Mouse (Mus musculus) right cerebral cortex, postnatal 4 days (tissue): Measurements from ENCODE around the gene Hectd1.

Source experiments
- DNase-seq: peaks from one replicate; pipeline ENCODE4 v3.0.0-alpha.2; 2022

The Hectd1 gene

DNA sequence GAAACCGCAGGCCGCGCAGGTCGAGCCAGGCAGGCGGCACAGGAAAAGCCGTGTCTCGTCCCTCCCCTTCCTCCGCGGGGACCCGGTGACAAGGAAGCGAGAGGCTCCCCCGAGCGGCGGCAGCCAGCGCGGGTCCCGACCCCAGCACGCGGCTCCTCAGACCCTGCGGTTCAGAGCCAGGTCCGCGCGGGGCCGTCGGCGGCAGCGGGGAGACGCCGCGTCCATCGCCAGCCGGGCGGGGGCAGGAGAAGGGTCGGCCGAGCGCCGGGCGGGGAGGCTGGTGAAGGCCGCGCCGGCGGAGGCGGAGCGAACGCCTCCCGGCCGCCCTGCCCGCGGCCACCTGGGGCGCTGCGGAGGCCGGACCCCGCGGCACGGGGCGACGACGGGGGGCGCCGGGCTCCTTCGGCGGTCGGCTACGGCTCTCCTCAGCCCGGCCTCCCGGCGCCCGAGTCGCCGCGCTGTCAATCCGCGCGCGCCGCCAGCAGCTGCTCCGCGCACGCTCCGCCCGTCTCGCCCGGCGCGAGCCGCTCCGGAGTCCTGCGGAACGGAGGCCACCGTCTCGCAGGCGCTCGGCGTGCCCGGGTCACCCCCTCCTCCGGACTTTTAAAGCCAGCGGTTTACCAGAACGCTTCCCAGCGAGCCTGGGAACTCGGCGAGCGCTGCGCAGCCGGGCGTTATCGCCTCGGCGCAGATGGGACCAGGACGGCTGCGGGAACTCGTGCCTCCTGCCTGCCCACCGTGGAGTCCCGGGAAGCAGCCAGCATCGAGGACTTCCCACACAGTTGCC, at the start of gene Hectd1:
Gene Hectd1 (minus strand): TSS at position 247 of the 787 bp plus-strand sequence.
- DNase-seq, result peak; percentile 76

DNA sequence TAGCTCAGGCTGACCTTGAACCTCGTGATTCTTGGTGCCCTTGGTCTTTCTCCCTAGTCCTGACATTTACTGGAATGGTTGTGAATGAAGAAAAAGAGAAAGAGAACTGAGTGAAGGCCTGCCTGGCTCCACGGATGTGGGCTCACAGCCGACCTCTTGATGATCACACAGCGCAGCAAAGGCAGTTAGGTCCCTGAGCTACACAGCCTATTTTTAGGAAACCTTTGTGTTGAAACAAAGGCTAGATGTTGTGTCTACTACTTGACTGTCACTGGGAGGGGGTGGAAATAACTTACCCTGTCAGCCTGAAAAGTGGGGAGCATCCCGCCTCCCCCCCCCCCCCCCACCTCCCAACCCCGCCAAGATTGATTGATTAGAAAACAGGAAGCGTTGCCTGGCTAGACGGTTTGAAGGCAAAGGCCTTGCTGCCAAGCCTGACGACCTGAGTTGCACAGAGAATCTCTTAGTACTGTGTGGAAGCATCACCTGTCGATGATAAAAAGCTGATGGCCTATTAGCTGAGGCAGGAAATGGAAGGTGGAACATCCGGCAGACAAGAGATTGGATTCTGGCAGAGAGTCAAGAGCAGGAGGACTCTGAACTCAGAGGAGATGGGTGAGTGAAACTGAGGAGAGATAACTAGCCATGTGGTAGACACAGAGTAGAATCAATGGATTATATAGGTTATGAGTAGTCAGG, 42.3 kb upstream of the Hectd1 start:
- no peak for DNase-seq

DNA sequence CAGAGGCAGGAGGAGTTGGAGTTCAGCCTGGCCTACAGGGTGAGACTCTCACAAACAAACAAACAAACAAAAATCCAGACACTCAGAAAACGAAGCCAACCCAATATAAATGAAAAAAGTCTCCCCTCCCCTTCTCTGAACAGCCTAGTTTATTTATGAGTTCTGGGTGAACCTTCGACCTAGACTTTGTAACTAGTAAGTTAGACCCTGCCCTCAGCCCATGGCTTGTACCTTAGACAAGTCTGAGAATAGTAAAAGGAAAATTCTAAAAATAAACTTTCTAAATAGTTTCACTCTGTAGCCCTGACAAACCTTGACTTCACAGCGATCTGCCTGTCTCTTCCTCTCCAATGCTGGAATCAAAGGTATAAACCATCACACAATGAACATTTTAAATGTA, 40.2 kb upstream of the Hectd1 start:
- DNase-seq, result no peak

GRCm38 (mm10) chr12:51867076-51867475, 37.7 kb upstream of the Hectd1 start:
- no peak for DNase-seq

DNA sequence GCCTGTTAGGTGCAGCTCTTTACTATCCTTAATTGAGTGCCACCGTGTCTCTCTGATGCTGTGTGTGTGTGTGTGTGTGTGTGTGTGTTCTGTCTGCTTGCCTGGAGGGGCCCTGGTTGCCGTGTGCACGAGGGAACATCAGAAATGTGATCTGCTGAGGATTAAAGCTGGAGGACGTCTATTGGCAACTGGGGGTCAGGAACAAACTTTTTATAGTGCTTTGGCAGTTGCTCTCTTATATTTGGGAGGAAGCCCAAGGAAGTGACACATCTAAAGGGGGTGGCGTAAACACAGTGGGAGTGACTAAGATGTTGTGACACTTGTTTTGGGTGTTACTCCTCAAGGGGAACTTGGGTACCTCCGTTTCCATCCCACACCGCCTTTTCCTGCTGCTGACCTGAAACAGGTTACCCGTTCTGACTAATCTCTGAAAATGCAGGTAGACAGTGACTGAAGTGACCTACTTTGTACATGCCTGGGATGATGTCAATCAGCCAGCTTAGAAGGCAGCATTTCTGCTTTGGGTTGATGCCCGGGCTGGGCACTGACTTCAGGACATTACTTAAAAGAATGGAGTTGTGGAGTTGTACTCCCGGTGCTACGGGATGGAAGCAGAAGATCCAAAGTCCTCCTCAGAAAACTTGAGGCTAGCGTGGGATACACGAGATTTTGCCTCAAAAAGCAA, 37.0 kb upstream of the Hectd1 start:
- no peak for DNase-seq

DNA sequence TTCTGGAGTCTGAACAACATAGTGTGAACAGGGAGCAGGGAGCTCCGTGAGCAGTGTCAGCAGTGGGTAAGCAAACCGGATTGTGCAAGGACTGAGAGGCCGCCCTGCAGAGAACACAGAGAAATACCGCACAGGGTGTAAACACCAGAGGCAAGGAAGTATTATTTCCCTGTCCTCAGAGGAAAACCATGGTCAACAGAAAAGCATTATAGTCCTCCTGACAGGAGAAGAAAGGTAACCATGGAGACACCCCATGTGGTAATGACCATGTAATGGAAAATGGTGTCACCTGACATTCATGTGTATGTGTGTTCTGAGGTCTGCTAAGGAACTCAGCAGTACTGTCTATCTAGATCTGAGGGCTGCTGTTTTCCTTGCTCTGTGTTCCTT, 36.4 kb upstream of the Hectd1 start:
- DNase-seq, result no peak

GRCm38 (mm10) chr12:51865061-51865789, 35.9 kb upstream of the Hectd1 start:
- no peak for DNase-seq

GRCm38 (mm10) chr12:51863116-51864002, 34.0 kb upstream of the Hectd1 start:
- DNase-seq, result no peak

DNA sequence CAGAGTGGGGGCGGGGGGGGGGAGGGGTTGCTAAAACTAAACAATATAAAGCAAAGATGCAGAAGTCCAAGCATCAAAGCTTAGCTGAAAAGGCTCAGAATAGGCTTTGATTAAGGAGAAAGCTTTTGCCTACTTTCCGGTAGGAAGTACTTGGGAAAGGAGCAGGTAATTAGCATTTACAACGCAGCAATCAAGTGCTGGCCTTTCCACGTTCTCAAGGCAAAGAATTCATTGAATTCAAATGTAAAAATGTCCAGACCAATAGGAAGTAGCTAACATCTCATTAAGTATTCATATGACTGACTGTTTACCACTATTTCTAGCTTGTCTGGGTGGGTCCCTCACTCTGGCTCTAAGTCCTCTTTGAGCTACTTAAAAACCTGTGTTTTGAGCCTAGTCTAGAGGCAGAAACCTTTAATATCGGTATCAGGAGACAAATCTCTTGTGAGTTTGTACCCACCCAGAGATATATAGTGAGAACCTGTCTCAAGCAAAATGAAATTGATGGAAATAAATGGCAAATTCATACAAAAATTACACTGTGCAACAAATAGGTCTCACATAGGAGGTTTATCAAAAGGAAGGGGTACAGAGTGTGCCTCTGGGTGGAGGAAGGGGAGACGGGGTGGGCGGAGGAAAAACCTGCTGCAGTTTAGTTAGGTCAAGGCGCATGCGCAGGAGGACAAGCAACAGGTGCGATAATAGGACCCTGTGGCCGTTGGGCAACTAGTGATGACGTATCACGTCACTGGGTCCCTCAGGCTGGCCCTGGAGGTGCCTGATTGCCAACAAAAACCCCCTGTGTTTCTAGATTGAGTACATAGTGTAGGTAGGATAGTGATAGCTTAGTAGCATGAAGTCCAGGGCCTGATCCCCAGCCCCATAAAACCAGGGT, 29.0 kb upstream of the Hectd1 start:
- DNase-seq, result no peak

- DNase-seq, result no peak
These were observed 27.5 kb upstream of the Hectd1 start for GRCm38 (mm10) chr12:51856768-51857295.

GRCm38 (mm10) chr12:51855872-51856271, 26.5 kb upstream of the Hectd1 start:
- DNase-seq, result no peak

GRCm38 (mm10) chr12:51855453-51855852, 26.1 kb upstream of the Hectd1 start:
- DNase-seq, result no peak

DNA sequence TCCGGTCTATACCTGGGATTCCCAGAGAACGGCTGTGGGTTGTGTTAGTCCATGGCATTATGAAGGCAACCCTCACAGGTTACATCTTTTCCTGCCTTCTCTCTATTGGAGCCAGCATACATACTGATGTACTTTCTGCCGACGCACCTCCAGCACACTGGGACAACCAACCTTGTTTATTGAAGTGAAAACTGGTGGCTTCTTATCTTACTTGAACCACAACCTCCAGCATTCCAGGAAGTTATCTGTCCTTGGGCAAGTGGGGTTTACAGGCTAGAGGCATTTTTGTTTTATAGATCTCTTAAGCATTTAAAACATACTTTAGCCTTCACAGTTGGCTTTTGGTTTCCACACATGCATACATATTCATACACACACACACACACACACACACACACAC, 22.3 kb upstream of the Hectd1 start:
- no peak for DNase-seq

- DNase-seq, result no peak
These were observed 21.8 kb upstream of the Hectd1 start for GRCm38 (mm10) chr12:51851155-51851554.

DNA sequence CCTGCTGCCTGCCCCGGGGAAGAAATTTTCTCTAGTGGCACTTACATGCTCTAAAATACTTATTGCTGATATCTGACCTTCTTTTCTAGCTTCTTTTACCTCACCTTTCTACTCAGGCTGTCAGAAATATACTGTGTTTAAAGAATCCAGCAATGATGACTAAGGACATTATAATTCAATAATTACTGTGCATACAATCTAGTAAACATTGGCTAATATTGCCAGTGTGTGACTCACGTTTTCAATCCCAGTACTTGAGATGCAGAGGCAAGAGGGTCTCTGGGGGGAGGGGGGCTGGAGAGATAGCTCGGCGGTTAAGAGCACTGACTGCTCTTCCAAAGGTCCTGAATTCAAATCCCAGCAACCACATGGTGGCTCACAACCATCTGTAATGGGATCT, 21.0 kb upstream of the Hectd1 start:
- DNase-seq, result no peak

- no peak for DNase-seq
These were observed 20.6 kb upstream of the Hectd1 start for GRCm38 (mm10) chr12:51849902-51850301.

DNA sequence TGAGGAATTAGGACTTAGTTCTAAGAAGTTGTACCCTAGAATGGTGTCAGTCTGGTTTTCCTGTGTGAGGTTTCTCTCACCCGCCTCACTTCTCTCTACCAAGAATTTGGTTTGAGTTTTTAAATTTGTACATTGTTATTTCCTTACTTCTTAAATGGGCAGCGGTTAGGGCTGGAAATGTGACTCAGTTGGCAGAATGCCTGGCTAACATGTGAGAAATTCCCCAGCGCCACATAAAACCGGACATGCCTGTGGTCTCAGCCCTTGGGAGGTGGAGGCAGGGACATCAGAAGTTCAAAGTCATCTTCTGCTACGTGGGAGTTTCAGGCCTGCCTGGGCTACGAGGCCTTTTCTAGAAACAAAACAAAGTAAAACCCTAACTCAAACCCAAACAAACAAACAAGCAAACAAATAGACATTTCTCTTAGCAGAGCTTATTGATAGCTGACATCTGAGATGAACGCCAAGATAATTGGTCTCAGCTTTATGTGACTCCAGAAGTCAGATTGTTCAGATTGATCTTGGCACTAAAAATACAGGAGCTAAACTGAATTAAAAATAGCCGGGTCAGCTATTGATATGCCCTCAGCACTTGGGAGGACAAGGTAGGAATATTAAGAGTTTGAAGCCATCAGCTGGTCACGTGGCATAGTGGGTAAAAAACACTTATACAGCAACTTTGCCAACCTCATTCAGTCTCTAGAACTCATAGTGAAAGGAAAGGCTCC, 18.8 kb upstream of the Hectd1 start:
- no peak for DNase-seq

- DNase-seq, result no peak
These were observed 15.9 kb upstream of the Hectd1 start for GRCm38 (mm10) chr12:51845261-51845660.

GRCm38 (mm10) chr12:51844771-51845256, 15.5 kb upstream of the Hectd1 start:
- DNase-seq, result peak; percentile 76
